Mouse (Mus musculus) intestine, embryonic 15.5 days (tissue): ENCODE measurements around the gene Chrdl2. TPM values are rescaled to one million over a fixed set of nuclear protein-coding genes. Genes with fewer than 3 reads are reported as not detected.
A peak's percentile ranks its signal among the peaks of the same experiment; 100 is the strongest.
"Not testable (repeated sequence)": the region's sequence is repeated elsewhere in the genome, so short reads cannot be mapped to it uniquely, and the experiment has no call there.

Experiments used
- ATAC-seq: fragments of 200-750 bp; cut with Nextera tagmentation; 2 replicates; pipeline ENCODE4 v1.8.0; 2017; ENCODE audit warnings: moderate TSS enrichment, moderate library complexity
- H3K27ac ChIP-seq: fragments of 300-500 bp; sonication (generic); 2 replicates; pipeline ENCODE4 v1.5.1; 2015; ENCODE audit warnings: mild to moderate bottlenecking, inconsistent platforms
- H3K27me3 ChIP-seq: fragments of 300-500 bp; sonication (generic); replicated peaks from 2 replicates; pipeline ENCODE4 v1.6.1; 2015; ENCODE audit warnings: inconsistent platforms
- H3K36me3 ChIP-seq: fragments of 300-500 bp; sonication (generic); 2 replicates; pipeline ENCODE4 v1.6.1; 2015; ENCODE audit warnings: inconsistent platforms
- H3K4me1 ChIP-seq: fragments of 300-500 bp; sonication (generic); replicated peaks from 2 replicates; pipeline ENCODE4 v1.6.1; 2015; ENCODE audit warnings: inconsistent platforms
- H3K4me2 ChIP-seq: fragments of 300-500 bp; sonication (generic); replicated peaks from 2 replicates; pipeline ENCODE4 v1.6.1; 2015; ENCODE audit warnings: mild to moderate bottlenecking, inconsistent platforms
- H3K4me3 ChIP-seq: fragments of 300-500 bp; sonication (generic); replicated peaks from 2 replicates; pipeline ENCODE4 v1.5.1; 2015; ENCODE audit warnings: inconsistent platforms
- H3K9ac ChIP-seq: fragments of 300-500 bp; sonication (generic); 2 replicates; pipeline ENCODE4 v1.6.1; 2015; ENCODE audit warnings: inconsistent platforms
- H3K9me3 ChIP-seq: fragments of 300-500 bp; sonication (generic); 2 replicates; pipeline ENCODE4 v1.6.1; 2016; ENCODE audit warnings: inconsistent platforms
- WGBS: fragments of 180-500 bp; shearing (Covaris S2); methylation state at CpG from one replicate; pipeline ENCODE4 v1.1.7; 2015; 5-methylcytosine and 5-hydroxymethylcytosine counted together
- polyA plus RNA-seq: library from polyadenylated mRNA; unstranded; fragments of >200 nt; fragmentation: Nextera tagmentation; extraction: Ambion mirVana; gene quantifications from 2 replicates; pipeline ENCODE4 v1.2.1, GENCODE M21; 2015

Gene Chrdl2
- 0.69 and 0.72 TPM in 2 replicates for polyA plus RNA-seq

- peaks cover 54% of the 10 kb centered on the region for H3K27me3 ChIP-seq
- no peaks in the 10 kb centered on the region for H3K36me3 ChIP-seq
- peaks cover 3% of the 10 kb centered on the region; the same call in 1 of the 2 replicates for H3K4me1 ChIP-seq
- H3K27ac ChIP-seq: no peak within 1 kb of the TSS
- no peaks in the 10 kb centered on the region for H3K9me3 ChIP-seq
- peak; percentile 77 for ATAC-seq
- peak within 1 kb of the TSS; percentile 51 for H3K4me3 ChIP-seq
- peak within 1 kb of the TSS; percentile 45; the same call in 1 of the 2 replicates for H3K9ac ChIP-seq
- H3K4me2 ChIP-seq: peak within 1 kb of the TSS; percentile 97
- under 1% methylated on average over 38 of the region's 44 CpGs for WGBS
These were observed at the start of gene Chrdl2 for GRCm38 (mm10) chr7:100005790-100006189. TSS of gene Chrdl2 (plus strand) at chr7:100006172.

GRCm38 (mm10) chr7:99957226-99957965 is 48.6 kb upstream of the Chrdl2 start:
- H3K4me3 ChIP-seq: no peak overlapping the region
- no peak for ATAC-seq
- no peaks in the 10 kb centered on the region for H3K9me3 ChIP-seq
- H3K27ac ChIP-seq: no peak overlapping the region
- WGBS: 82% methylated on average over 12 of the region's 12 CpGs
- H3K4me2 ChIP-seq: no peak overlapping the region
- 0 out of 2 replicates have a peak, but pooled peaks cover 4% of the 10 kb centered on the region for H3K36me3 ChIP-seq
- H3K27me3 ChIP-seq: no peaks in the 10 kb centered on the region
- H3K9ac ChIP-seq: no peak overlapping the region
- 0 out of 2 replicates have a peak, but pooled peaks cover 4% of the 10 kb centered on the region for H3K4me1 ChIP-seq

- not testable (repeated sequence) for H3K27me3 ChIP-seq, H3K27ac ChIP-seq, ATAC-seq, H3K9ac ChIP-seq, H3K4me3 ChIP-seq, H3K9me3 ChIP-seq, H3K4me2 ChIP-seq, H3K36me3 ChIP-seq
- H3K4me1 ChIP-seq: peaks cover 16% of the 10 kb centered on the region
- 33% methylated on average over 2 of the region's 2 CpGs for WGBS
These were observed 45.4 kb upstream of the Chrdl2 start for GRCm38 (mm10) chr7:99960571-99960970.

GRCm38 (mm10) chr7:99961518-99961917 is 44.5 kb upstream of the Chrdl2 start:
- H3K27me3 ChIP-seq: no peaks in the 10 kb centered on the region
- peaks cover 22% of the 10 kb centered on the region for H3K4me1 ChIP-seq
- H3K36me3 ChIP-seq: no peaks in the 10 kb centered on the region
- no peak for ATAC-seq
- H3K4me3 ChIP-seq: no peak overlapping the region
- WGBS: 82% methylated on average over 2 of the region's 2 CpGs
- no peaks in the 10 kb centered on the region for H3K9me3 ChIP-seq
- H3K27ac ChIP-seq: no peak overlapping the region
- no peak overlapping the region for H3K4me2 ChIP-seq
- no peak overlapping the region for H3K9ac ChIP-seq

GRCm38 (mm10) chr7:99962536-99963236 is 43.3 kb upstream of the Chrdl2 start:
- H3K27ac ChIP-seq: no peak overlapping the region
- H3K9me3 ChIP-seq: no peaks in the 10 kb centered on the region
- 68% methylated on average over 8 of the region's 8 CpGs for WGBS
- no peaks in the 10 kb centered on the region for H3K36me3 ChIP-seq
- no peaks in the 10 kb centered on the region for H3K27me3 ChIP-seq
- no peak for ATAC-seq
- H3K4me2 ChIP-seq: no peak overlapping the region
- H3K4me1 ChIP-seq: peaks cover 24% of the 10 kb centered on the region
- H3K4me3 ChIP-seq: no peak overlapping the region
- no peak overlapping the region for H3K9ac ChIP-seq

- ATAC-seq: no peak
- Histone ChIP-seq H3K36me3 (no peaks in the 10 kb centered on the region), H3K9ac (no peak overlapping the region), H3K4me3 (no peak overlapping the region), H3K27me3 (no peaks in the 10 kb centered on the region), H3K4me2 (no peak overlapping the region), H3K9me3 (no peaks in the 10 kb centered on the region), H3K27ac (no peak overlapping the region), H3K4me1 (peaks cover 24% of the 10 kb centered on the region)
- 79% methylated on average over 3 of the region's 3 CpGs for WGBS
These were observed 42.6 kb upstream of the Chrdl2 start for GRCm38 (mm10) chr7:99963237-99963860.

- peak; percentile 69 for ATAC-seq
- H3K9ac ChIP-seq: no peak overlapping the region
- H3K36me3 ChIP-seq: no peaks in the 10 kb centered on the region
- peak overlapping the region; percentile 86 for H3K27ac ChIP-seq
- WGBS: 23% methylated on average over 9 of the region's 9 CpGs
- H3K27me3 ChIP-seq: no peaks in the 10 kb centered on the region
- H3K9me3 ChIP-seq: no peaks in the 10 kb centered on the region
- H3K4me3 ChIP-seq: no peak overlapping the region
- H3K4me1 ChIP-seq: peaks cover 24% of the 10 kb centered on the region
- peak overlapping the region; percentile 41 for H3K4me2 ChIP-seq
These were observed 40.7 kb upstream of the Chrdl2 start for GRCm38 (mm10) chr7:99965020-99965841.

- no peaks in the 10 kb centered on the region for H3K27me3 ChIP-seq
- no peaks in the 10 kb centered on the region for H3K9me3 ChIP-seq
- peak overlapping the region; percentile 52; the same call in 1 of the 2 replicates for H3K27ac ChIP-seq
- H3K4me3 ChIP-seq: no peak overlapping the region
- no peaks in the 10 kb centered on the region for H3K36me3 ChIP-seq
- H3K4me2 ChIP-seq: 0 out of 2 replicates have a peak overlapping the region, but pooled peaks have one; percentile 4
- peaks cover 24% of the 10 kb centered on the region for H3K4me1 ChIP-seq
- WGBS: 56% methylated on average over 9 of the region's 9 CpGs
- H3K9ac ChIP-seq: no peak overlapping the region
- 0 out of 2 replicates have a peak, but pooled peaks have one; percentile 29 for ATAC-seq
These were observed 39.8 kb upstream of the Chrdl2 start for GRCm38 (mm10) chr7:99966011-99966721.

- no peak overlapping the region for H3K9ac ChIP-seq
- no peak overlapping the region for H3K27ac ChIP-seq
- no peak overlapping the region for H3K4me2 ChIP-seq
- H3K9me3 ChIP-seq: no peaks in the 10 kb centered on the region
- peaks cover 18% of the 10 kb centered on the region for H3K4me1 ChIP-seq
- no peak overlapping the region for H3K4me3 ChIP-seq
- WGBS: 58% methylated on average over 4 of the region's 4 CpGs
- no peaks in the 10 kb centered on the region for H3K27me3 ChIP-seq
- H3K36me3 ChIP-seq: no peaks in the 10 kb centered on the region
- ATAC-seq: no peak
These were observed 36.8 kb upstream of the Chrdl2 start for GRCm38 (mm10) chr7:99969151-99969550.

GRCm38 (mm10) chr7:99971926-99972325 is 34.0 kb upstream of the Chrdl2 start:
- no peak for ATAC-seq
- H3K4me2 ChIP-seq: no peak overlapping the region
- peaks cover 4% of the 10 kb centered on the region for H3K4me1 ChIP-seq
- no peaks in the 10 kb centered on the region for H3K9me3 ChIP-seq
- H3K27me3 ChIP-seq: no peaks in the 10 kb centered on the region
- no peak overlapping the region for H3K4me3 ChIP-seq
- H3K27ac ChIP-seq: no peak overlapping the region
- H3K36me3 ChIP-seq: no peaks in the 10 kb centered on the region
- 63% methylated on average over 2 of the region's 2 CpGs for WGBS
- H3K9ac ChIP-seq: no peak overlapping the region

- H3K4me1 ChIP-seq, ATAC-seq: not testable (repeated sequence)
- WGBS: 82% methylated on average over 3 of the region's 3 CpGs
These were observed 33.1 kb upstream of the Chrdl2 start for GRCm38 (mm10) chr7:99972912-99973311.

More at GRCm38 (mm10) chr7:99972912-99973311, 33.1 kb upstream of the Chrdl2 start:
- H3K27me3 ChIP-seq, H3K9ac ChIP-seq, H3K4me2 ChIP-seq, H3K4me3 ChIP-seq, H3K9me3 ChIP-seq, H3K36me3 ChIP-seq, H3K27ac ChIP-seq: not testable (repeated sequence)
